In the genomic region with DNA sequence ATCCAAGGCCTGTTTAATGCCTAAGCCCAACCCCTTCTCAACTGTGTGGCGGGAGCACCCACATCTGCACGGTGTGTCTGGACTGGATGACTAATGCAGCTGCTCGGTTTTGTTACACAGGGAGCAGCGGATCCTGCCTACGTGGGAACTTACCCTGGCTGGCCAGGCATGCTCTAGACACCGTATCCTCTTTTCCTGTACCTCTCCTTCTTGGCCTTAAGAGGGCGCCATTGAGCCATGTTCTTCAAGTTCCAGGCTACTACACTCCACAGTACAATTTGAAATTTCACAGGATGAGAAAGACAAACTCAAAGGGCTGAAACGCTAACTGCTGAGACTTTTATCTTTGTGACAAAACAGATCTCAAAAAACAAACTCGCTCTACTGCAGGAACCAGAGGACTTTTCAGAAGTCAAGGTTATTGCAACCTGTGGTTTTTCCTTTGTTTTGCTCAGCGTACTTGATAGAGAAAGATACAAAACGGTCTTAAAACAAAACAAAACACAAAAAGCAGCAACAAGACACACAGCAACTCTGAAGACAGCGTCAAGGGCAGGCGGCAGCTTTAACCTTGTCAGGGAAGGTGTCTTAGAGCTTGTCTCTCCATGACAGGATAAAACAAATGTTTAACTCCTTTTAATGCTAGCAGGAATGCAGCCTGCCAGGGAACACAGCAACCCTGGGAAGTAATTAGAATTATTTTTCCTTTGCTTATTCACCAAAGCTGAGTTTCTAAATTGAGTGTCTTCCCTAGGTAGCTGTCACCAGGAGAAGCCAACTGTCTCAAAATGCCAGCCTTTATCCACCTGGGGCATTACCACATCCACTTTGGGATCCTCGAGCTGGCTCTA, we compare ENCODE assay signal across 8 mouse cellular contexts. TPM values are rescaled to one million over a fixed set of nuclear protein-coding genes. Genes with fewer than 3 reads are reported as not detected.
DNase-seq lines count a peak whose midpoint lies in the region; TF ChIP-seq lines count a peak whose summit lies in the region.

No protein-coding gene starts in this region.

- peak overlapping the region; percentile 51 for H3K27ac ChIP-seq in left cerebral cortex, adult 2 months

- intact Hi-C loops in left cerebral cortex, adult 2 months (cut with DNase I): loop anchor here (1.0 to 5.0 kb wide), 5 partner anchors 105 to 655 kb away; no protein-coding TSS in a partner anchor

- peak; percentile 95 for TF ChIP-seq CTCF in left cerebral cortex, adult 2 months (IDR thresholded peaks at IDR 0.05)

- peak; percentile 75 for DNase-seq in adrenal gland, adult 2 months
- peak; percentile 96 for DNase-seq in embryo, embryonic 10.5 days (ENCODE audit: low spot score)
- DNase-seq in gastrocnemius, postnatal 10 days: peak; percentile 47
- peak; percentile 99 for DNase-seq in induced T-regulatory cell, adult 2 months (ENCODE audit: low read depth)
- DNase-seq in left cerebral cortex, adult 2 months (ENCODE audit: extremely low spot score in 1 of 2, low spot score in 2 of 2): peak; percentile 65 to 71
- peak; percentile 64 to 82 for DNase-seq in lung, postnatal 4 days
- peak; percentile 67 for DNase-seq in retina, postnatal 7 days (ENCODE audit: low read depth, low spot score)
- DNase-seq in yolk sac, embryonic 10.5 days (ENCODE audit: low spot score): peak; percentile 75

- no peak overlapping the region for H3K4me3 ChIP-seq in left cerebral cortex, adult 2 months

RNA-seq across cellular contexts. Expression of gene Ets1, which starts 44.1 kb away (rescaled TPM):
- total RNA-seq in adrenal gland, adult 2 months (2021): 10 to 100 TPM; 20.8 to 39.6 TPM
- polyA plus RNA-seq in adrenal gland, adult 2 months (2012; rRNA removed): 10.7 and 12.8 TPM in 2 replicates
- 10 to 100 TPM; 36.6 to 47.7 TPM for total RNA-seq in gastrocnemius, postnatal 10 days (2021)
- 10 to 100 TPM in 1 of 2 experiments, 1 to 10 TPM in 1; 7.8 to 11.2 TPM for total RNA-seq in left cerebral cortex, adult 2 months (2021)

RNA-seq across cellular contexts. Expression of gene Fli1, which starts 49.3 kb away (rescaled TPM):
- 10 to 100 TPM; 10.5 to 20.0 TPM for total RNA-seq in adrenal gland, adult 2 months (2021)
- polyA plus RNA-seq in adrenal gland, adult 2 months (2012; rRNA removed): 3.0 and 4.0 TPM in 2 replicates
- total RNA-seq in gastrocnemius, postnatal 10 days (2021): 10 to 100 TPM; 17.2 to 19.9 TPM
- 1 to 10 TPM; 3.5 to 5.9 TPM for total RNA-seq in left cerebral cortex, adult 2 months (2021)

Comparison
In these comparisons a context has a peak if more than half of its experiments do, and no peak if none do; other contexts are left out.
1. DNase-seq: peak in every context shown above with its lines; median percentile 99 in induced T-regulatory cell, adult 2 months; 96 in embryo, embryonic 10.5 days; 75 in adrenal gland, adult 2 months; 75 in yolk sac, embryonic 10.5 days; 73 in lung, postnatal 4 days; 68 in left cerebral cortex, adult 2 months; 67 in retina, postnatal 7 days; 47 in gastrocnemius, postnatal 10 days.